Mouse (Mus musculus): ENCODE data around the gene 2200002D01Rik. TPM values are rescaled to one million over a fixed set of nuclear protein-coding genes. Genes with fewer than 3 reads are reported as not detected.
"Not testable (repeated sequence)": the region's sequence is repeated elsewhere in the genome, so short reads cannot be mapped to it uniquely, and the experiment has no call there.

Gene 2200002D01Rik
- polyA plus RNA-seq, 1 experiment from 2014 or later: 7.6 TPM

- no peaks in the 10 kb centered on the region for H3K9me3 ChIP-seq (replicated peaks)
- 0 out of 2 replicates have a peak overlapping the region, but pooled peaks have one; percentile 66 for H3K27ac ChIP-seq
- peak overlapping the region; percentile 67 for H3K4me2 ChIP-seq
- 0 out of 2 replicates have a peak, but pooled peaks have one; percentile 7 for ATAC-seq (replicated peaks; ENCODE audit: low FRiP score)
- H3K36me3 ChIP-seq: peaks cover 34% of the 10 kb centered on the region
- WGBS: 16% methylated on average over 19 of the region's 19 CpGs
- H3K27me3 ChIP-seq: peaks cover 8% of the 10 kb centered on the region; the same call in 1 of the 2 replicates
- peak overlapping the region; percentile 35; the same call in 1 of the 2 replicates for H3K9ac ChIP-seq
- peaks cover 30% of the 10 kb centered on the region for H3K4me1 ChIP-seq
- H3K4me3 ChIP-seq (replicated peaks): peak overlapping the region; percentile 35
Measured at GRCm38 (mm10) chr7:29247706-29248105, 560 bp downstream of the 2200002D01Rik start.

DNA sequence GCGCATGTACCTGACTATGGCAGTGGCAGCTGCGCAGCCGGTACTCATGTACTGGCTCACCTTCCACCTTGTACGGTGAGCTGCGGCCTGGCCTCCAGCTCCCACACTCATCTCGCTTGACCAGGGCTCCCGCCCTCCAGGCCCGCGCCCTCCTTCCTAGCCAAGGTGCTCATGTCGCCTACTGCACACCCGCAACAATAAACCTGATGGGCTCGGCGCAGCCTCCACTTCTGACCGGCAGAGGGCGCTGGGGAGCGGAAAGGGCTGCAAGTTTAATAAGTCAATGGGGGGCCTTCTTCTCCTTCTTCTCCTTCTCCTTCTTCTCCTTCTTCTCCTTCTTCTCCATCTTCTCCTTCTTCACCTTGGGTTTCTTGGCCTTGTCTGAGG, 959 bp downstream of the 2200002D01Rik start:
- Histone ChIP-seq H3K4me1 (peaks cover 30% of the 10 kb centered on the region), H3K36me3 (peaks cover 34% of the 10 kb centered on the region), H3K4me3 (replicated peaks) (peak overlapping the region; percentile 35), H3K9ac (peak overlapping the region; percentile 35; the same call in 1 of the 2 replicates), H3K27me3 (peaks cover 8% of the 10 kb centered on the region; the same call in 1 of the 2 replicates), H3K9me3 (replicated peaks) (no peaks in the 10 kb centered on the region), H3K4me2 (peak overlapping the region; percentile 67), H3K27ac (no peak overlapping the region)
- ATAC-seq (replicated peaks; ENCODE audit: low FRiP score): no peak
- WGBS: 23% methylated on average over 16 of the region's 16 CpGs

GRCm38 (mm10) chr7:29246619-29247313, 1.5 kb downstream of the 2200002D01Rik start:
- no peak overlapping the region for H3K9ac ChIP-seq
- H3K27me3 ChIP-seq: peaks cover 8% of the 10 kb centered on the region; the same call in 1 of the 2 replicates
- H3K4me3 ChIP-seq (replicated peaks): peak overlapping the region; percentile 35; the same call in 1 of the 2 replicates
- peaks cover 34% of the 10 kb centered on the region for H3K36me3 ChIP-seq
- H3K4me2 ChIP-seq: peak overlapping the region; percentile 67
- no peak for ATAC-seq (replicated peaks; ENCODE audit: low FRiP score)
- 86% methylated on average over 21 of the region's 21 CpGs for WGBS
- peaks cover 34% of the 10 kb centered on the region for H3K4me1 ChIP-seq
- no peaks in the 10 kb centered on the region for H3K9me3 ChIP-seq (replicated peaks)
- H3K27ac ChIP-seq: no peak overlapping the region

- Histone ChIP-seq H3K4me2 (no peak overlapping the region), H3K27me3 (peaks cover 8% of the 10 kb centered on the region; the same call in 1 of the 2 replicates), H3K4me3 (replicated peaks) (no peak overlapping the region), H3K9me3 (replicated peaks) (no peaks in the 10 kb centered on the region), H3K36me3 (peaks cover 34% of the 10 kb centered on the region), H3K4me1 (peaks cover 39% of the 10 kb centered on the region), H3K9ac (no peak overlapping the region), H3K27ac (no peak overlapping the region)
- no peak for ATAC-seq (replicated peaks; ENCODE audit: low FRiP score)
- WGBS: 79% methylated on average over 5 of the region's 5 CpGs
Measured at GRCm38 (mm10) chr7:29246015-29246414, 2.3 kb downstream of the 2200002D01Rik start.

DNA sequence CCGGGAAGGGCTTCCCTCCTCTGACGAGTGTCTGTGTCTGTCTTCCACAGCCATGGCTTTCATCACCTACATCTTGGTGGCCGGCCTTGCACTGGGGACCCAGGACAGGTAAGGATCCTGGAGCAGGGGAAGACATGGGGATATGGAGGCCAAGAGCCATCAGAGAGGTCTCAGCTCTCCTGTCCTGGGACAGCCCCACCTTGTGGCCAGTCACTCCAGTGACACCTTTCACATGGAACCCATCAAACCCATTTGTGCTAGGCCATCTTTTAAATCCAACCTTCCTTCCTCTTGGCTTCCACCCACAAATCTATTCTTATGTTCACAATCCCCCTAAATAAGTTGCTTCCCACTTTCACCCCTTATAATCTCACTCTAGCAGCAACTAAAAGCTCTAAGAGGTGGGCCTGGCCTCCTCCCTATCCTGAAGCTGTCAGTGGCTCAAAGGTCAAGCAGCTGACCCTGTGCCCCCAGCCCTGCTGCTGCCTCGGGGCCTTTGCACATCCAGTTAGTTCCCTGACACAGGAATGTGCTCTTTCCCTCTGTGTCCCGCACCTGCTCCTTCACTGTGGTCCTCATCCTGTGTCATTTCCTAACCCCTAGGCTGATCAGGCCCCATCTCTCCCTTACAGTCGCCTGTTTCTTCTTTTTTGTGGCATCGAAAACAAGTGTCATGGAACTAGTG, 3.4 kb downstream of the 2200002D01Rik start:
- no peak overlapping the region for H3K27ac ChIP-seq
- WGBS: 88% methylated on average over 7 of the region's 7 CpGs
- no peak overlapping the region for H3K4me2 ChIP-seq
- no peak for ATAC-seq (replicated peaks; ENCODE audit: low FRiP score)
- peaks cover 34% of the 10 kb centered on the region for H3K36me3 ChIP-seq
- peaks cover 43% of the 10 kb centered on the region for H3K4me1 ChIP-seq
- peaks cover 8% of the 10 kb centered on the region; the same call in 1 of the 2 replicates for H3K27me3 ChIP-seq
- H3K4me3 ChIP-seq (replicated peaks): no peak overlapping the region
- no peaks in the 10 kb centered on the region for H3K9me3 ChIP-seq (replicated peaks)
- H3K9ac ChIP-seq: no peak overlapping the region

GRCm38 (mm10) chr7:29238019-29238967, 10.0 kb downstream of the 2200002D01Rik start, which contains the start of gene Yif1b:
Gene Yif1b (plus strand): TSS chr7:29238329.
- Histone ChIP-seq H3K4me3 (replicated peaks) (peak within 1 kb of the TSS; percentile 82), H3K9ac (peak within 1 kb of the TSS; percentile 72), H3K27ac (peak within 1 kb of the TSS; percentile 96), H3K4me1 (peaks cover 29% of the 10 kb centered on the region), H3K27me3 (peaks cover 2% of the 10 kb centered on the region; the same call in 1 of the 2 replicates), H3K36me3 (no peaks in the 10 kb centered on the region; the same call in 1 of the 2 replicates), H3K9me3 (replicated peaks) (no peaks in the 10 kb centered on the region), H3K4me2 (peak within 1 kb of the TSS; percentile 82)
- ATAC-seq (replicated peaks; ENCODE audit: low FRiP score): peak; percentile 96
- WGBS: under 1% methylated on average over 60 of the region's 60 CpGs

GRCm38 (mm10) chr7:29237596-29237995, 10.7 kb downstream of the 2200002D01Rik start:
- Histone ChIP-seq H3K4me1 (peaks cover 30% of the 10 kb centered on the region), H3K4me3 (replicated peaks) (peak overlapping the region; percentile 82), H3K9ac (peak overlapping the region; percentile 39), H3K27ac (peak overlapping the region; percentile 96), H3K4me2 (peak overlapping the region; percentile 82)
- 26% methylated on average over 6 of the region's 6 CpGs for WGBS
- not testable (repeated sequence) for H3K36me3 ChIP-seq; H3K9me3 ChIP-seq (replicated peaks); H3K27me3 ChIP-seq
- 0 out of 2 replicates have a peak, but pooled peaks have one; percentile 0 for ATAC-seq (replicated peaks; ENCODE audit: low FRiP score)

DNA sequence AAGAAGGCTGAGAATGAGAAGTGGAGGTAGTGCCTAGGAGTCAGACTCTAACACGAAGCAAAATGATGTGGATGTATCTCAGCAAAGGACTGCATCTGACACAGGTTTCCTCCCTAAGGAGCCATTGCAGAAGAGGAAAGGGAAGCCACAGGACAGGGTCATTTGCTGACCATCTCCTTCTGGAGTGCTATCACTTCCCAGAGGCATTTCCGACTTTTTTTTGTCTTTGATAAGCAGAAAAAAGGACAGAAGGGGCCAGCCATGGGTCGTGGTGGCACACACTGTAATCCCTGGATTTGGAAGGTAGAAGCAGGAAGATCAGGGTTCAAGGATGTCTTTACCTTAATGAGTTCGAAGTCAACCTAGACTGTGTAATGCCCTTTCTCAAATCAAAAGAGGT, 11.7 kb downstream of the 2200002D01Rik start:
- H3K9ac ChIP-seq: no peak overlapping the region
- H3K4me2 ChIP-seq: no peak overlapping the region
- H3K4me1 ChIP-seq: peaks cover 33% of the 10 kb centered on the region
- no peak for ATAC-seq (replicated peaks; ENCODE audit: low FRiP score)
- H3K27ac ChIP-seq: no peak overlapping the region
- WGBS: 80% methylated on average over 4 of the region's 4 CpGs
- H3K36me3 ChIP-seq: no peaks in the 10 kb centered on the region; the same call in 1 of the 2 replicates
- no peaks in the 10 kb centered on the region for H3K9me3 ChIP-seq (replicated peaks)
- no peak overlapping the region for H3K4me3 ChIP-seq (replicated peaks)
- peaks cover 16% of the 10 kb centered on the region for H3K27me3 ChIP-seq

GRCm38 (mm10) chr7:29234661-29235060, 13.6 kb downstream of the 2200002D01Rik start:
- ATAC-seq (replicated peaks; ENCODE audit: low FRiP score): no peak
- no peak overlapping the region for H3K27ac ChIP-seq
- H3K4me1 ChIP-seq: peaks cover 23% of the 10 kb centered on the region
- H3K9me3 ChIP-seq (replicated peaks): no peaks in the 10 kb centered on the region
- no peak overlapping the region for H3K4me2 ChIP-seq
- no peak overlapping the region for H3K9ac ChIP-seq
- no peaks in the 10 kb centered on the region for H3K36me3 ChIP-seq
- 81% methylated on average over 5 of the region's 5 CpGs for WGBS
- H3K27me3 ChIP-seq: peaks cover 26% of the 10 kb centered on the region
- no peak overlapping the region for H3K4me3 ChIP-seq (replicated peaks)

GRCm38 (mm10) chr7:29233745-29234144, 14.5 kb downstream of the 2200002D01Rik start:
- H3K4me3 ChIP-seq (replicated peaks): no peak overlapping the region
- no peaks in the 10 kb centered on the region for H3K36me3 ChIP-seq
- H3K9me3 ChIP-seq (replicated peaks): no peaks in the 10 kb centered on the region
- no peak overlapping the region for H3K9ac ChIP-seq
- H3K4me2 ChIP-seq: no peak overlapping the region
- H3K4me1 ChIP-seq: peaks cover 14% of the 10 kb centered on the region
- peaks cover 28% of the 10 kb centered on the region for H3K27me3 ChIP-seq
- no peak overlapping the region for H3K27ac ChIP-seq
- 57% methylated on average over 6 of the region's 6 CpGs for WGBS
- ATAC-seq (replicated peaks; ENCODE audit: low FRiP score): no peak

Data from kidney, embryonic 15.5 days (tissue).